Mouse (Mus musculus): ENCODE data around the gene Cd2ap. TPM values are rescaled to one million over a fixed set of nuclear protein-coding genes. Genes with fewer than 3 reads are reported as not detected.

The Cd2ap gene
- polyA plus RNA-seq, 1 experiment from 2014 or later = 12.7 TPM

GRCm38 (mm10) chr17:42753791-42754190 is 122.7 kb downstream of the Cd2ap start:
- Histone ChIP-seq H3K27ac (replicated peaks) (no peak overlapping the region), H3K4me1 (no peaks in the 10 kb centered on the region), H3K36me3 (no peaks in the 10 kb centered on the region), H3K27me3 (replicated peaks) (no peaks in the 10 kb centered on the region), H3K4me3 (no peak overlapping the region), H3K9me3 (no peaks in the 10 kb centered on the region), H3K4me2 (no peak overlapping the region), H3K9ac (no peak overlapping the region)
- no peak for ATAC-seq (ENCODE audit: extremely low read depth, insufficient number of reproducible peaks, low FRiP score, low TSS enrichment)
- 44% methylated on average over 2 of the region's 2 CpGs for WGBS

DNA sequence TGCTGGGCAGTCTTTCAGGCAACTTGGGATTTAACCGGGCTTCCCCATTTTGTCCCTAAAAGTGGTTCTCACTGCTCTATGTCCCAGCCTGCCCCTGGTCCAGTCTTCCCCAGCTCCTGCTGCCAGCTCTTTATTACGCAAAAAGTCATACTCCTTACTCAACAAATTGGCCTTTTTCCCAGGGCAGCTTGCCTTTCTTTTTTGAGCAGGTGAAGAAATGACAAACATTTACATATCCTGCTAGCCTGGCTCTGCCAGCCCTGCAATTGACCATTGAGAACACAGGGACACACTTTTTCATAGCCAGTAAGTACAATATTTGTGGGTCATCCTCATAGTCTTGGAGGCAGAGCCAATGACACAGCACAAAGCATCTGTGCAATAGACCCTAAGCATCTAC is 124.3 kb downstream of the Cd2ap start:
- no peak overlapping the region for H3K27ac ChIP-seq (replicated peaks)
- H3K9ac ChIP-seq = no peak overlapping the region
- no peaks in the 10 kb centered on the region for H3K4me1 ChIP-seq
- no peaks in the 10 kb centered on the region for H3K9me3 ChIP-seq
- H3K4me3 ChIP-seq = no peak overlapping the region
- no peaks in the 10 kb centered on the region for H3K36me3 ChIP-seq
- no peak for ATAC-seq (ENCODE audit: extremely low read depth, insufficient number of reproducible peaks, low FRiP score, low TSS enrichment)
- WGBS = 86% methylated on average over 2 of the region's 2 CpGs
- no peaks in the 10 kb centered on the region for H3K27me3 ChIP-seq (replicated peaks)
- H3K4me2 ChIP-seq = no peak overlapping the region

DNA sequence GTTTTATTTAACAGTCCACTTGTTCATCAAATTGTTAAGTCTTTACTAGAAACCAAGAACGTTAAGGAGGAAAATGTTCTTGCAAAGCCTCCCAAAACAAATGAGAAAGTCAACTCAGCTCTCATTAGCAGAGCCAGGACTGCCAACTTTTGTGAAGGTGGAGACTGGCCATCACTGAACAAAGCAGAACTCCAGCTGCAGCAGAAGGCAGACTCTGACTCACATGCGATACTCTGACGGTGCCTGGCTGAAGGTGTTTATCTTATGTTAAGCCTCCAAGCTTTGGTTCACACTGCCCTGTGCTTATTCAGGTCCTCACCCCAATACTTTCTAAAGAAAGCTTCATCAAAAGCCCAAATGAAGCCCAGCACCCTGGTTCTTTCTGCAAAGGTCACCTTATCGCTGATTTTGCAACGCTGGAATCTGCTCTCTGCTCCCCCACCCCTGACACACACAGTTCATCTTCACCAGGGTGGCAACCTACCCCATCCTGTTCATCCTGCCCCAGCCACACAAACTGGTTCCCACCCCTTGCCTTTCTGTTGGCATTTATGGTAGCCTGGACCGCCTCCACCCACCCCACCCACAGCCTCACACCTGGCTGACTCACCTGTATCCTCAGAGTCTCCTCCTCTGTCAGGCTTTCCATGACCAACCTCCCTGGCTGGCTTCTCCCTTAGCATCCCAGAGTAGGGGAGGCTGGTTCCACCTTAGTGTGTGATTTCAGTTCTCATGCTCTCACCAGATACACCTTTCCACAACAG is 130.6 kb downstream of the Cd2ap start:
- no peak overlapping the region for H3K4me2 ChIP-seq
- H3K9me3 ChIP-seq = no peaks in the 10 kb centered on the region
- no peak overlapping the region for H3K9ac ChIP-seq
- ATAC-seq (ENCODE audit: extremely low read depth, insufficient number of reproducible peaks, low FRiP score, low TSS enrichment) = no peak
- H3K27ac ChIP-seq (replicated peaks) = no peak overlapping the region
- H3K36me3 ChIP-seq = no peaks in the 10 kb centered on the region
- no peaks in the 10 kb centered on the region for H3K27me3 ChIP-seq (replicated peaks)
- WGBS = 72% methylated on average over 6 of the region's 6 CpGs
- H3K4me3 ChIP-seq = no peak overlapping the region
- peaks cover 16% of the 10 kb centered on the region for H3K4me1 ChIP-seq

Other genes with a start within 250 kb of the Cd2ap start
- gene Adgrf4, start 184.4 kb downstream of the Cd2ap start, polyA plus RNA-seq (2015; fragmentation: Nextera tagmentation; extraction: Ambion mirVana) = 0.08 TPM in 1 of 2 replicates, not detected in the other
- 0.13 TPM in 2 replicates for gene Adgrf2, start 134.5 kb downstream of the Cd2ap start, polyA plus RNA-seq (2015; fragmentation: Nextera tagmentation; extraction: Ambion mirVana)
- 9.6 and 10.4 TPM in 2 replicates for gene Tnfrsf21, start 139.9 kb upstream of the Cd2ap start, polyA plus RNA-seq (2015; fragmentation: Nextera tagmentation; extraction: Ambion mirVana)

Measured in heart, embryonic 13.5 days (tissue).